Mouse (Mus musculus) layer of hippocampus, postnatal 25 days (tissue): Measurements from ENCODE around the gene Gm49366. TPM values are rescaled to one million over a fixed set of nuclear protein-coding genes. Genes with fewer than 3 reads are reported as not detected.
"Not testable (repeated sequence)": the region's sequence is repeated elsewhere in the genome, so short reads cannot be mapped to it uniquely, and the experiment has no call there.

Experiments used
- DNase-seq, 2 experiments: peaks; one replicate each; pipeline ENCODE4 v3.0.0; 2022; ENCODE audit warnings: mixed read lengths in 2 of 2, low spot score in 1 of 2; ENCODE audit errors: extremely low spot score in 1 of 2
- total RNA-seq, 2 experiments: library from RNA; stranded (reverse); gene quantifications; 2 replicates each; pipeline ENCODE4 v1.2.3; 2021

Gm49366 gene
- total RNA-seq: not detected

GRCm38 (mm10) chr12:84038691-84039111, at the start of gene Gm49366:
TSS of gene Gm49366 (plus strand) at chr12:84038935.
- peak in 1 of 2 experiments; percentile 28 for DNase-seq

DNA sequence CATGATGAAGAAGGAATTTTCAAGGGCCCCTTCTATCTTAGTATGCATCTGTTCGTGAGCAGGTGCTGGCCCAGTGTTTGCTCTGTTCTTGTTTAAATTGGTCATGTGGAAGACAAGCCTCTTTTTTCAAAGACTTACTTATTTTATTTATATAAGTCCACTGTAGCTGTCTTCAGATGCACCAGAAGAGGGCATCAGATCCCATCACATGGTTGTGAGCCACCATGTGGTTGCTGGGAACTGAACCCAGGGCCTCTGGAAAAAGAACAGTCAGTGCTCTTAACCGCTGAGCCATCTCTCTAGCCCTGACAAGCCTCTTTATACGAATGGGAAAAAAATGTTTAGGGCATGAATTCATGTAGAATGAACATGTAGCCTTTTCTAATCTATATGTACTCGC, 49.4 kb upstream of the Gm49366 start:
- no peak for DNase-seq

- DNase-seq: no peak
Observed at GRCm38 (mm10) chr12:83997221-83997620, 41.5 kb upstream of the Gm49366 start.

- no peak for DNase-seq
Observed at GRCm38 (mm10) chr12:83998341-83999107, 40.2 kb upstream of the Gm49366 start.

GRCm38 (mm10) chr12:83999237-83999636, 39.5 kb upstream of the Gm49366 start:
- not testable (repeated sequence) for DNase-seq

GRCm38 (mm10) chr12:84000418-84000817, 38.3 kb upstream of the Gm49366 start:
- DNase-seq: no peak

- no peak for DNase-seq
Observed at GRCm38 (mm10) chr12:84003866-84004265, 34.9 kb upstream of the Gm49366 start.

GRCm38 (mm10) chr12:84008251-84008650, 30.5 kb upstream of the Gm49366 start:
- no peak for DNase-seq

DNA sequence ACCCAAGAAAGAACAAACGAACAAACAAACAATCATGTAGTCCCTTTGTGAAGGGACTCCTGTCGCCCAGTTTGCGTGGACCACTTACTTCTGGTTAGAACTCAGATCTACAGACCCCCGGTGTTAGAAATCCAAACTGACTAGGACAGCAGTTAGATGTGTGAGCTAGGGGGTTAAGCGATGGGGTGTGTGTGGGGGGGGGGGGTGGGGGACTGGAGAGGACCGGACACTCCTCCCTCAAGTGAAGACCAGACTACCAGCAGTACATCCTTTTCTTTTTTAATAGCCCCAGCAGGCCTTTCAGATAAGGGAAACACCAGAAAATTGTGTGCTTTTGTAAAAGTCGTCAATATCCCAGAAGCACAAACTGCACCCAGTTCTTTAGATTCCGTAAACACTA, 30.0 kb upstream of the Gm49366 start:
- DNase-seq: no peak

DNA sequence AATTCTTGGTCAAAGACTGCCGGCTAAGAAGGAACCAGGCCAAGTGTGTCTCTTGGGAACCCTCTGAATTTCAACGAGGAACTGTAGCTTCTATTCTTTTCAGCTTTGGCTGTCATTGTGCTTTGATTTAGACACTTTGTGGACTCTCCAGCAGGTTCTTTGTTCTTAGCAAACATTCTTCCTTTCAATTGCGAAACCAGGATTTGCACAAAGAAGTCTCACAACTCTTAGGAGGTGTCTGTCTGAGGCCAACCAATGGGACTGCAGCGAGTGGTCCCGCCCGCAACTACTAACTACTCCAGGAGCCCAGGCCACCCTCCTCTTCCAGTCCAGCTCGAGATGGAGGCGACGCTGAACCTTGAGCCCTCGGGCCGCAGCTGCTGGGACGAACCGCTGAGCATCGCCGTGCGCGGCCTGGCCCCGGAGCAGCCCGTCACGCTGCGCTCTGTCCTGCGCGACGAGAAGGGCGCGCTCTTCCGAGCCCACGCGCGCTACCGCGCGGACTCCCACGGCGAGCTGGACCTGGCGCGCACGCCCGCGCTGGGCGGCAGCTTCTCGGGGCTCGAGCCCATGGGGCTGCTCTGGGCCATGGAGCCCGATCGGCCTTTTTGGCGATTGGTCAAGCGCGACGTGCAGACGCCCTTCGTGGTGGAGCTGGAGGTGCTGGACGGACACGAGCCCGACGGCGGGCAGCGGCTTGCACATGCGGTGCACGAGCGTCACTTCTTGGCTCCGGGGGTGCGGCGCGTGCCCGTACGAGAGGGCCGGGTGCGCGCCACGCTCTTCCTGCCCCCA, 29.4 kb upstream of the Gm49366 start, which contains the start of gene Acot1:
Acot1 (plus strand) TSS at position 320 of the 795 bp plus-strand sequence.
- peak in 1 of 2 experiments; percentile 42 for DNase-seq

GRCm38 (mm10) chr12:84010201-84010600, 28.5 kb upstream of the Gm49366 start:
- DNase-seq: no peak

GRCm38 (mm10) chr12:84011251-84012040, 27.3 kb upstream of the Gm49366 start:
- DNase-seq: peak in 1 of 2 experiments; percentile 55

DNA sequence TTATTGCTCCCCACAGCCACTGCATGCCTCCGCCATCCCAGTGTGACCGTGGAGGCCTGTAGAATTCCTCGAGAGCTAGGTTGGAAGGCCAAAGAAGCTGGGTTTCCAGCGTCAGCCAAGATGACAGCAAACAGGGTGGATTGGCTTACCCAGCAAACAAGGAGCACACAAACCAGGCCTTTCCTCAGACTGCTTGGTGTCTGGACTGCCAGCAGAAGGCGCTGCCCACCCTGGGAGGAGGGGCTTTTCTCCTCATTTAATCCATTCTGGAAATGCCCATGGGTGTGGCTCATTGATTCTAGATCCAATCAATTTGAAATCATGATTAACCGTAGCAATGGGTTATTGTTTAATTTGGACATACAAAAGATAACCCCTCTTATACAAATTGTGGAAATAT, 25.6 kb upstream of the Gm49366 start:
- no peak for DNase-seq

DNA sequence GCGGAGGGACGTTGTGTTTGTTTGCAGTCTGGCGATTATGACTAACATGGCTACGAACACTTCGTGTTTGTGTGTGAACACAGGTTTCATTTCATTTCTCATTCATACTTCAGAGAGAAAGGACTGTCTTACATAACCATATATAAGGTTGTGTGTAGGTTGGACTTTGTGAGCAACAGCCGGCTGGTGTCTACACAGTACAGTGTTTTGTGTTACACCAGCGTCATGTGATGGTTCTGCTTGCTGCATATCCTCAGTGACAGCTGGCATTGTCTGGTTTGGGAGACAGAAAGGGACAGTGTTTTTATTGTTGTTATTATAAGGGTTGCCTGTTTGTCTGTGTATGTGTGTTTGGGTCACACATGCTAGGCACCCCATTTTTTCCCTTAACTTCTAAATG, 25.0 kb upstream of the Gm49366 start:
- no peak for DNase-seq

GRCm38 (mm10) chr12:84020528-84020927, 18.2 kb upstream of the Gm49366 start:
- not testable (repeated sequence) for DNase-seq

GRCm38 (mm10) chr12:84022266-84022665, 16.5 kb upstream of the Gm49366 start:
- not testable (repeated sequence) for DNase-seq

- no peak for DNase-seq
Observed at GRCm38 (mm10) chr12:84023052-84023745, 15.5 kb upstream of the Gm49366 start.

DNA sequence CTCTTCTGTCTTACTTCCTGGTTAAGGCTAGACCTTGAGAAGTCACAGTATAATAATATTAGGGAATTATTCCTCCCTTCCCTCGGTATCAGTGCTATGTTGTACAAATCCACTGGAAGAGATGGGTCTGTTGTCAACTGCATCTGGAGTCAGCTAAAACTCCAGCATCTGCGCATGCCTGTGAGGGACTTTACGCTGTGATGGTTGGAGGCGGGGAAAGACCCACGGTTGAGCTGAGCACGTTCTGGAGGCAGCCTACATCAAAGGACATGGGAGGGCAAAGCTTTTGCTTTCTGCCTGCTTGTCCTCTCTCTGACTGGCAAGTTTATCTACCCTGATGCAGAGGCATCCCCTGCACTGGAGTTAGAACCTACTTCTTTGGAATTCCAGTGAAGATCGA, 12.8 kb upstream of the Gm49366 start:
- DNase-seq: no peak

GRCm38 (mm10) chr12:84028328-84028727, 10.4 kb upstream of the Gm49366 start:
- not testable (repeated sequence) for DNase-seq

DNA sequence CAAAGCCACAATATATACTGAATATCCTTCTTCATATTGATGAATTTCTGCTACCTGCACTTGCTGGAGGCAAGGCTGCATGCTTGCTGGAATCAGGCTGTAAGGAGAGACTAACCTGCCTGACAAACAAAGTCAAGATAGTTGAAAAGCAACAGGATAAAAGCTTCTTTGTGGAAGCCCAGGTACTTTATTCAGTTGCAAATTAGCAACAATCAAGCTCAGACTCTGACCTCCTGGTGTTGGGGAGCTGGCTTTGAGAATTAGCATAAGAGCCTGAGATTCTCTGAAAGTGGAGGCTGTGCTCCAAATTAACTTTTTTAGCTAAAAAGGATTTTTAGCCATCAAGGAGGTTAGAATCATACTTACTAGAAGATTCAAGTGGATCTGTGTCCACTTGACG, 9.7 kb upstream of the Gm49366 start:
- DNase-seq: not testable (repeated sequence)
